Mouse (Mus musculus) liver, adult 2 months (tissue): Measurements from ENCODE around the gene Fgd3.

Experiments
- CTCF ChIP-seq: fragments of 200-500 bp; IDR thresholded peaks from 2 replicates; pipeline ENCODE4 v1.5.1; 2011; ENCODE audit warnings: low read depth, low read length, control low read depth
- POLR2A ChIP-seq: fragments of 200-500 bp; IDR thresholded peaks from 2 replicates; pipeline ENCODE4 v1.6.1; 2011; ENCODE audit warnings: low read length, control low read depth; ENCODE audit not compliant: insufficient read depth; ENCODE audit errors: extremely low read depth

DNA sequence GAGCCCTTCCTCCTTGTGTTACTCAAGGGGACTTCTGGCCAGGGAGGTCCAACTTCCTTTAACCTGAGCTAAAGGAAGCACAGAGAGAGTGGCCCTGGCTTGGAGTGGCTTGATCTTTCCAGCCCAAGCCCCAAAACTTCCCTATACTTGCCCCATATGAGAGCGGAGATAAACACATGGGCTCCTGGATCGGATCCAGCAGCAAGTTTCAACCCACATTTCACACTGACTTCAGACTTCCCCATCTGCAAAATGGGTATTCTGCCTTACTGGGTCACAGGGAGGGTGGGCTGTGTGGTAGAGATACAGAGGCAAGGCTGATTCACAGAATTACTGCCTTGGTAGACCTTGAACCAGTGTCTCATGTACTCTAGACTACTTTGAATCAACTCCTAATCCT, 76.6 kb downstream of the Fgd3 start:
- TF ChIP-seq CTCF: no peak
- TF ChIP-seq POLR2A: no peak
